Mouse (Mus musculus) olfactory bulb, adult 2 months (tissue): Measurements from ENCODE around the gene Gfod1.

Experiments used
- CTCF ChIP-seq: fragments of 200-500 bp; IDR thresholded peaks from 2 replicates; pipeline ENCODE4 v1.5.1; 2012; ENCODE audit warnings: low read depth, mild to moderate bottlenecking, low read length, moderate library complexity; ENCODE audit not compliant: insufficient read depth
- POLR2A ChIP-seq: fragments of 200-500 bp; IDR thresholded peaks from 2 replicates; pipeline ENCODE4 v1.6.1; 2012; ENCODE audit warnings: mild to moderate bottlenecking, low read depth, low read length, moderate library complexity; ENCODE audit not compliant: insufficient read depth

- no peak for TF ChIP-seq CTCF
- TF ChIP-seq POLR2A, result no peak
Measured at GRCm38 (mm10) chr13:43157370-43157769, 146.6 kb downstream of the Gfod1 start.
